Mouse (Mus musculus) frontal cortex, postnatal 10 days (tissue): ENCODE data around the gene Pip5k1c.

Experiments used
- DNase-seq, 2 experiments: peaks; one replicate each; pipeline ENCODE4 v3.0.0; 2022; ENCODE audit warnings: low spot score in 2 of 2, mixed read lengths in 1 of 2

Pip5k1c gene

GRCm38 (mm10) chr10:81284189-81284588 lies 8.6 kb upstream of the Pip5k1c start:
- DNase-seq = no peak

- DNase-seq = no peak
Observed at GRCm38 (mm10) chr10:81284719-81285118, 8.0 kb upstream of the Pip5k1c start.

- DNase-seq = peak in 1 of 2 experiments; percentile 83
Observed at GRCm38 (mm10) chr10:81285694-81286450, 6.9 kb upstream of the Pip5k1c start.

GRCm38 (mm10) chr10:81286586-81286985 lies 6.2 kb upstream of the Pip5k1c start:
- DNase-seq = no peak

- DNase-seq = peak in 1 of 2 experiments; percentile 21
Observed at GRCm38 (mm10) chr10:81287513-81288157, 5.1 kb upstream of the Pip5k1c start.

GRCm38 (mm10) chr10:81288601-81289000 lies 4.2 kb upstream of the Pip5k1c start:
- DNase-seq = peak in 1 of 2 experiments; percentile 15

- peak in 1 of 2 experiments; percentile 64 for DNase-seq
Observed at GRCm38 (mm10) chr10:81289278-81289677, 3.5 kb upstream of the Pip5k1c start.

GRCm38 (mm10) chr10:81289811-81290210 lies 3.0 kb upstream of the Pip5k1c start:
- DNase-seq = no peak

- DNase-seq = peak in 1 of 2 experiments; percentile 29
Observed at GRCm38 (mm10) chr10:81290698-81291460, 1.9 kb upstream of the Pip5k1c start.

- DNase-seq = no peak
Observed at GRCm38 (mm10) chr10:81291511-81292104, 1.2 kb upstream of the Pip5k1c start, which contains the start of gene Tjp3. TSS of gene Tjp3 (minus strand) at chr10:81291581.

- DNase-seq = no peak
Observed at GRCm38 (mm10) chr10:81293334-81294030, 719 bp downstream of the Pip5k1c start.

- no peak for DNase-seq
Observed at GRCm38 (mm10) chr10:81294442-81294841, 1.7 kb downstream of the Pip5k1c start.

GRCm38 (mm10) chr10:81295185-81295584 lies 2.4 kb downstream of the Pip5k1c start:
- DNase-seq = no peak

GRCm38 (mm10) chr10:81297246-81297645 lies 4.5 kb downstream of the Pip5k1c start:
- no peak for DNase-seq

GRCm38 (mm10) chr10:81297845-81298244 lies 5.1 kb downstream of the Pip5k1c start:
- DNase-seq = no peak

- peak in 1 of 2 experiments; percentile 21 for DNase-seq
Observed at GRCm38 (mm10) chr10:81298369-81299100, 5.8 kb downstream of the Pip5k1c start.

GRCm38 (mm10) chr10:81299585-81300351 lies 7.0 kb downstream of the Pip5k1c start:
- no peak for DNase-seq

- DNase-seq = no peak
Observed at GRCm38 (mm10) chr10:81300352-81300907, 7.7 kb downstream of the Pip5k1c start.

GRCm38 (mm10) chr10:81301321-81301720 lies 8.6 kb downstream of the Pip5k1c start:
- DNase-seq = no peak
